Mouse (Mus musculus) lung, postnatal 4 days (tissue): ENCODE results near the gene Srek1.

Experiments
- DNase-seq, 2 experiments: peaks; one replicate each; pipeline ENCODE4 v3.0.0; 2021

The Srek1 gene

GRCm38 (mm10) chr13:103711406-103712025, 62.9 kb downstream of the Srek1 start:
- peak; percentile 71 to 73 for DNase-seq

GRCm38 (mm10) chr13:103710359-103710781, 64.0 kb downstream of the Srek1 start:
- DNase-seq = peak; percentile 50 to 79

GRCm38 (mm10) chr13:103705436-103705978, 68.9 kb downstream of the Srek1 start:
- no peak for DNase-seq

GRCm38 (mm10) chr13:103703833-103704232, 70.6 kb downstream of the Srek1 start:
- no peak for DNase-seq

- DNase-seq = peak; percentile 81 to 85
Observed at GRCm38 (mm10) chr13:103703386-103703785, 71.0 kb downstream of the Srek1 start.

GRCm38 (mm10) chr13:103702266-103702665, 72.1 kb downstream of the Srek1 start:
- no peak for DNase-seq

GRCm38 (mm10) chr13:103700752-103701151, 73.7 kb downstream of the Srek1 start:
- DNase-seq = no peak

GRCm38 (mm10) chr13:103697993-103698392, 76.4 kb downstream of the Srek1 start:
- no peak for DNase-seq

GRCm38 (mm10) chr13:103696164-103696563, 78.2 kb downstream of the Srek1 start:
- peak; percentile 25 to 34 for DNase-seq

- no peak for DNase-seq
Observed at GRCm38 (mm10) chr13:103695456-103695855, 79.0 kb downstream of the Srek1 start.
